Mouse (Mus musculus) heart, adult 2 months (tissue): ENCODE measurements at regions not wholly inside any gene's neighbourhood (a gene's known extent, or its start where the extent isn't known, plus 50 kb on each side); places are given as distances from the start of the nearest gene placed in this dataset.

Source experiments
- DNase-seq, 2 experiments: peaks; one replicate each; pipeline ENCODE4 v3.0.0; 2021
- H3K27ac ChIP-seq: fragments of 200-600 bp; 2 replicates; pipeline ENCODE4 v1.8.1; 2022
- H3K27me3 ChIP-seq: fragments of 200-500 bp; 2 replicates; pipeline ENCODE4 v1.6.1; 2012; ENCODE audit warnings: mild to moderate bottlenecking, low read length, inconsistent platforms, mixed read lengths; ENCODE audit not compliant: control insufficient read depth, insufficient read depth
- H3K36me3 ChIP-seq: fragments of 200-500 bp; 2 replicates; pipeline ENCODE4 v1.6.1; 2012; ENCODE audit warnings: low read length, inconsistent platforms; ENCODE audit not compliant: control insufficient read depth, insufficient read depth
- H3K4me1 ChIP-seq: fragments of 200-500 bp; 2 replicates; pipeline ENCODE4 v1.6.1; 2011; ENCODE audit warnings: low read length; ENCODE audit not compliant: control insufficient read depth, insufficient read depth
- H3K4me3 ChIP-seq: fragments of 200-600 bp; 2 replicates; pipeline ENCODE4 v1.8.1; 2022
- H3K79me2 ChIP-seq: fragments of 200-500 bp; replicated peaks from 2 replicates; pipeline ENCODE4 v1.6.1; 2012; ENCODE audit warnings: mild to moderate bottlenecking, inconsistent platforms, low read length, moderate library complexity, mixed read lengths; ENCODE audit not compliant: control insufficient read depth, insufficient read depth
- H3K9ac ChIP-seq: fragments of 200-500 bp; 2 replicates; pipeline ENCODE4 v1.6.1; 2012; ENCODE audit warnings: low read depth, mild to moderate bottlenecking, control low read depth, inconsistent platforms, low read length, mixed read lengths
- CTCF ChIP-seq: fragments of 200-600 bp; IDR thresholded peaks from 2 replicates; pipeline ENCODE4 v1.8.1; 2022; ENCODE audit warnings: antibody characterized with exemption, mild to moderate bottlenecking, moderate library complexity
- EP300 ChIP-seq: fragments of 200-500 bp; IDR thresholded peaks from 2 replicates; pipeline ENCODE4 v1.6.1; 2011; ENCODE audit warnings: low read depth, low read length, control low read depth; ENCODE audit not compliant: insufficient read depth
- POLR2A ChIP-seq: fragments of 200-500 bp; IDR thresholded peaks from 2 replicates; pipeline ENCODE4 v1.6.1; 2011; ENCODE audit warnings: mild to moderate bottlenecking, low read depth, low read length, control low read depth; ENCODE audit not compliant: insufficient read depth
- WGBS: fragments of 180-500 bp; shearing (Covaris S2); methylation state at CpG from one replicate; pipeline ENCODE4 v1.1.7; 2018; 5-methylcytosine and 5-hydroxymethylcytosine counted together
- intact Hi-C: fragments of 180-260 bp; cut with DNase I; formaldehyde crosslinking; loops from one replicate; pipeline ENCODE4 v1.15.1; 2025

DNA sequence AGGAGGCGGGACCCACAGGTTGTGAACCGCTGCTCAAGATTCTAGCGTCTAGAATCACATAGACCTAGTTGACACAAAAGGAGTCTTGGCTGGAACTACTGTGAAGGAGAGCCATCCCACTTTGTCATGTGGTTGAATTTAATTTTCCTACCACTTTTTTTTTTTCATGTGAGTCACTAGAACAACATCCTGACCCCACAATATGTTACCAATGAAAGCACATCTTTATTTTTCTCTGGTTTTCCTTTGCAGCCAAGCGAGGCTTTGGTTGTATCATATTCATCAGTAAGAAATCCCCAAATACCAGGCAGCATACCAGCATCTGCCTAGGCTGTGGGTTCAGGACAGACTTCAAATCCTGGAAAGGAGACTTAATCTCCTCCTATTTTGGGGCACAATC, 356.0 kb downstream of the Bckdhb start:
- Histone ChIP-seq H3K4me1 (no peaks in the 10 kb centered on the region), H3K79me2 (no peaks in the 10 kb centered on the region), H3K4me3 (no peak overlapping the region), H3K27me3 (no peaks in the 10 kb centered on the region), H3K9ac (no peak overlapping the region), H3K27ac (no peak overlapping the region), H3K36me3 (no peaks in the 10 kb centered on the region)
- no peak for TF ChIP-seq POLR2A
- no peak for TF ChIP-seq CTCF
- no peak for TF ChIP-seq EP300
- intact Hi-C loops: no loop called here
- WGBS: 77% methylated on average over 4 of the region's 4 CpGs
- DNase-seq: no peak

DNA sequence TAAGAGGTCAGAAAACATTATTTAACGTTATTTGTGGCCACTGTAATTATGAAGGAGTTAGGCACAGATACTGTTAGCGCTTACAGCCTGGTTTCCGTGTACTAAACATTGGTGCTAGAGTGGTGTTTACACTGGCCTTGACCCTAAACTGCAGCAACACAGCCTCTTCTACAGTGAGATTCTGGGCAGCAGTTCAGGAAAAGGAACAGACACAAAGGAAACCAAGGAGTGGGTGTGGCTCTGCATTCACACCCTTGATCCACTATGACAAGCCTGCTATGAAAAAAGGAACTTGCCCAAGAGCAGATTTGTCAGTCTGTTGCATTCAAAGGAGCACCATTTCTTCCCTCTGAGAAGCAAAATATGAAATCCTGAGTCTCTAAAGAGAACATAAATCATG, 356.7 kb downstream of the Bckdhb start:
- DNase-seq: no peak
- Histone ChIP-seq H3K79me2 (no peaks in the 10 kb centered on the region), H3K9ac (no peak overlapping the region), H3K4me1 (no peaks in the 10 kb centered on the region), H3K36me3 (no peaks in the 10 kb centered on the region), H3K4me3 (no peak overlapping the region), H3K27ac (no peak overlapping the region), H3K27me3 (no peaks in the 10 kb centered on the region)
- no peak for TF ChIP-seq EP300
- 34% methylated on average over 3 of the region's 3 CpGs for WGBS
- intact Hi-C loops: no loop called here

GRCm38 (mm10) chr9:84283296-84283695, 358.4 kb downstream of the Bckdhb start:
- Histone ChIP-seq H3K36me3 (no peaks in the 10 kb centered on the region), H3K27me3 (no peaks in the 10 kb centered on the region), H3K4me1 (no peaks in the 10 kb centered on the region), H3K79me2 (no peaks in the 10 kb centered on the region), H3K9ac (no peak overlapping the region), H3K4me3 (no peak overlapping the region), H3K27ac (no peak overlapping the region)
- no peak for TF ChIP-seq POLR2A
- TF ChIP-seq CTCF: no peak
- no peak for TF ChIP-seq EP300
- DNase-seq: no peak
- intact Hi-C loops: no loop called here
- WGBS: 72% methylated on average over 6 of the region's 6 CpGs

DNA sequence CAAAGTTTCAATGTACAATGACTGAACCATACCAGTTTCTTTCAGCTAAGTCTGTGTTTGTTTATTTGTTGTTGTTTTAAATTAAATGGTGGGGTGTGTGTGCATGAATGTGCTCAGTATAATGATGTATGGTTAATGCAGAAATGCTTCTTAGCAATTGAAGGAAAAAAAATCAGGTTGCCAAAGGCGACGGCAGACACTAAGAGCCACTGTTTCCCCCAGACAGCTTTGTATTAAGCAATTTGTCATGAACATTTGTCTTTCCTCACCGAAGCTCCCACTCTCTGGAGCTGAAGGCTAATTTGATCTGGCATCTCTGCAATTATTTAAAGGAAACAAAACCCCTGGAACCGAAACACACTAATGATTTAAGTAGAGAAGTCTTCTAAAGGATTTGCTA, 360.7 kb downstream of the Bckdhb start:
- Histone ChIP-seq H3K4me3 (no peak overlapping the region), H3K4me1 (no peaks in the 10 kb centered on the region), H3K27me3 (no peaks in the 10 kb centered on the region), H3K9ac (no peak overlapping the region), H3K27ac (no peak overlapping the region), H3K36me3 (no peaks in the 10 kb centered on the region), H3K79me2 (no peaks in the 10 kb centered on the region)
- 63% methylated on average over 4 of the region's 4 CpGs for WGBS
- TF ChIP-seq POLR2A (no peak), EP300 (no peak), CTCF (no peak)
- intact Hi-C loops: no loop called here
- no peak for DNase-seq

GRCm38 (mm10) chr9:84295891-84296290, 370.9 kb downstream of the Bckdhb start:
- Histone ChIP-seq H3K27ac (no peak overlapping the region), H3K4me3 (no peak overlapping the region), H3K36me3 (no peaks in the 10 kb centered on the region), H3K9ac (no peak overlapping the region), H3K4me1 (no peaks in the 10 kb centered on the region), H3K27me3 (no peaks in the 10 kb centered on the region), H3K79me2 (no peaks in the 10 kb centered on the region)
- DNase-seq: no peak
- 33% methylated on average over 1 of the region's 1 CpGs for WGBS
- TF ChIP-seq CTCF (no peak), EP300 (no peak), POLR2A (no peak)
- intact Hi-C loops: no loop called here

DNA sequence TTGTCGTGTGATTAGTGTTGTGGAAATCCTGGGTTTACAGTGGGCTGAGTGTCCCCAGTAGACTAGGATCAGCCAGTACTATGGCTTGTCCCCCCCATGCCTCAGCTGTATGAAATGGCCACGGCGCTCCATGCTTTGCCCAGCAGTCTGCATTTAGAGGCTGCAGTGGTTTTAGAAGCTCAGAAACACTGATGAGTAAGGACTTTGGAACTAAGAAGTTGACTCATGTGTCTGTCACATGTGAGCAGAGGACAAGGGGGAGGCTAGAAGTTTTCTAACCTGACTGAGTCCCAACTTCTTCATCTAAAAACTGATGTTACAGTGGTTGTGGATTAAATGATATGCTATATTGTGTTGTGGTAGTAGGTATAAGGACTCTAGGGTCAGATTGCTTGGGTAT, 371.5 kb downstream of the Bckdhb start:
- H3K36me3 ChIP-seq: no peaks in the 10 kb centered on the region
- no peaks in the 10 kb centered on the region for H3K27me3 ChIP-seq
- DNase-seq: no peak
- H3K27ac ChIP-seq: no peak overlapping the region
- 73% methylated on average over 3 of the region's 3 CpGs for WGBS
- intact Hi-C loops: no loop called here
- H3K9ac ChIP-seq: no peak overlapping the region
- no peaks in the 10 kb centered on the region for H3K79me2 ChIP-seq
- no peak overlapping the region for H3K4me3 ChIP-seq
- no peaks in the 10 kb centered on the region for H3K4me1 ChIP-seq
- no peak for TF ChIP-seq EP300
- no peak for TF ChIP-seq CTCF
- no peak for TF ChIP-seq POLR2A
